Mouse (Mus musculus): ENCODE measurements around the gene Btbd3. TPM values are rescaled to one million over a fixed set of nuclear protein-coding genes. Genes with fewer than 3 reads are reported as not detected.

Btbd3 gene
- polyA plus RNA-seq, 1 experiment from 2014 or later: 23.7 TPM

- no peak for ATAC-seq (ENCODE audit: low FRiP score, low TSS enrichment)
- H3K36me3 ChIP-seq (ENCODE audit: control insufficient read depth, insufficient read depth, low read length): no peaks in the 10 kb centered on the region
- no peaks in the 10 kb centered on the region for H3K27me3 ChIP-seq (ENCODE audit: control insufficient read depth, insufficient read depth, low read length)
- H3K9ac ChIP-seq (ENCODE audit: low read length): no peak overlapping the region
- TF ChIP-seq CTCF (IDR thresholded peaks at IDR 0.05; ENCODE audit: low read depth) (no peak), EP300 (optimal IDR thresholded peaks at IDR 0.05) (no peak)
- H3K27ac ChIP-seq (replicated peaks): no peak overlapping the region
- no peak overlapping the region for H3K4me2 ChIP-seq (replicated peaks; ENCODE audit: low read depth)
- DNase-seq (ENCODE audit: low spot score): no peak
- no peak overlapping the region for H3K4me3 ChIP-seq (ENCODE audit: low read depth, low read length)
- no peaks in the 10 kb centered on the region for H3K4me1 ChIP-seq (replicated peaks; ENCODE audit: control insufficient read depth, insufficient read depth)
- H3K9me3 ChIP-seq (ENCODE audit: control insufficient read depth, low read length): no peaks in the 10 kb centered on the region
Observed at GRCm38 (mm10) chr2:138612361-138612760, 356.0 kb downstream of the Btbd3 start.

GRCm38 (mm10) chr2:138617501-138617900, 361.1 kb downstream of the Btbd3 start:
- H3K27ac ChIP-seq (replicated peaks): no peak overlapping the region
- H3K4me1 ChIP-seq (replicated peaks; ENCODE audit: control insufficient read depth, insufficient read depth): no peaks in the 10 kb centered on the region
- no peak overlapping the region for H3K9ac ChIP-seq (ENCODE audit: low read length)
- DNase-seq (ENCODE audit: low spot score) (no peak), ATAC-seq (ENCODE audit: low FRiP score, low TSS enrichment) (no peak)
- no peaks in the 10 kb centered on the region for H3K9me3 ChIP-seq (ENCODE audit: control insufficient read depth, low read length)
- TF ChIP-seq EP300 (optimal IDR thresholded peaks at IDR 0.05): no peak
- TF ChIP-seq CTCF (IDR thresholded peaks at IDR 0.05; ENCODE audit: low read depth): no peak
- no peak overlapping the region for H3K4me2 ChIP-seq (replicated peaks; ENCODE audit: low read depth)
- no peaks in the 10 kb centered on the region for H3K27me3 ChIP-seq (ENCODE audit: control insufficient read depth, insufficient read depth, low read length)
- H3K36me3 ChIP-seq (ENCODE audit: control insufficient read depth, insufficient read depth, low read length): no peaks in the 10 kb centered on the region
- WGBS: 80% methylated on average over 5 of the region's 5 CpGs
- H3K4me3 ChIP-seq (ENCODE audit: low read depth, low read length): no peak overlapping the region
